Mouse (Mus musculus): Measurements from ENCODE around the gene Tmem81. TPM values are rescaled to one million over a fixed set of nuclear protein-coding genes. Genes with fewer than 3 reads are reported as not detected.

Tmem81 gene
- polyA plus RNA-seq, 1 experiment from 2014 or later: 1.3 TPM

- ATAC-seq (ENCODE audit: insufficient number of reproducible peaks, low FRiP score): no peak
- no peaks in the 10 kb centered on the region for H3K4me1 ChIP-seq (replicated peaks)
- WGBS: 87% methylated on average over 11 of the region's 11 CpGs
Observed at GRCm38 (mm10) chr1:132519734-132520133, 13.7 kb downstream of the Tmem81 start.

GRCm38 (mm10) chr1:132520764-132521163 is 14.7 kb downstream of the Tmem81 start:
- H3K9me3 ChIP-seq (replicated peaks): no peaks in the 10 kb centered on the region
- no peaks in the 10 kb centered on the region for H3K36me3 ChIP-seq
- no peak overlapping the region for H3K27ac ChIP-seq (ENCODE audit: poor library complexity, severe bottlenecking)
- 31% methylated on average over 3 of the region's 6 CpGs for WGBS
- ATAC-seq (ENCODE audit: insufficient number of reproducible peaks, low FRiP score): peak; percentile 44; the same call in 1 of the 2 replicates
- H3K9ac ChIP-seq: no peak overlapping the region
- peaks cover 31% of the 10 kb centered on the region for H3K27me3 ChIP-seq (replicated peaks)
- no peak overlapping the region for H3K4me3 ChIP-seq
- no peaks in the 10 kb centered on the region for H3K4me1 ChIP-seq (replicated peaks)
- H3K4me2 ChIP-seq: no peak overlapping the region

More at GRCm38 (mm10) chr1:132519734-132520133, 13.7 kb downstream of the Tmem81 start:
- Histone ChIP-seq H3K36me3 (no peaks in the 10 kb centered on the region), H3K9me3 (replicated peaks) (no peaks in the 10 kb centered on the region), H3K9ac (no peak overlapping the region), H3K4me3 (no peak overlapping the region), H3K4me2 (no peak overlapping the region), H3K27me3 (replicated peaks) (peaks cover 32% of the 10 kb centered on the region), H3K27ac (ENCODE audit: poor library complexity, severe bottlenecking) (no peak overlapping the region)

GRCm38 (mm10) chr1:132523048-132523447 is 17.0 kb downstream of the Tmem81 start:
- no peak overlapping the region for H3K9ac ChIP-seq
- no peaks in the 10 kb centered on the region for H3K9me3 ChIP-seq (replicated peaks)
- 76% methylated on average over 8 of the region's 8 CpGs for WGBS
- no peak overlapping the region for H3K4me2 ChIP-seq
- no peak for ATAC-seq (ENCODE audit: insufficient number of reproducible peaks, low FRiP score)
- H3K27me3 ChIP-seq (replicated peaks): peaks cover 49% of the 10 kb centered on the region
- no peak overlapping the region for H3K4me3 ChIP-seq
- no peak overlapping the region for H3K27ac ChIP-seq (ENCODE audit: poor library complexity, severe bottlenecking)
- H3K4me1 ChIP-seq (replicated peaks): no peaks in the 10 kb centered on the region
- H3K36me3 ChIP-seq: no peaks in the 10 kb centered on the region

GRCm38 (mm10) chr1:132523920-132524319 is 17.9 kb downstream of the Tmem81 start:
- no peaks in the 10 kb centered on the region for H3K4me1 ChIP-seq (replicated peaks)
- ATAC-seq (ENCODE audit: insufficient number of reproducible peaks, low FRiP score): no peak
- H3K4me2 ChIP-seq: no peak overlapping the region
- H3K9ac ChIP-seq: no peak overlapping the region
- H3K9me3 ChIP-seq (replicated peaks): no peaks in the 10 kb centered on the region
- H3K27ac ChIP-seq (ENCODE audit: poor library complexity, severe bottlenecking): no peak overlapping the region
- no peaks in the 10 kb centered on the region for H3K36me3 ChIP-seq
- peaks cover 51% of the 10 kb centered on the region for H3K27me3 ChIP-seq (replicated peaks)
- 29% methylated on average over 4 of the region's 4 CpGs for WGBS
- H3K4me3 ChIP-seq: no peak overlapping the region

- peaks cover 59% of the 10 kb centered on the region for H3K27me3 ChIP-seq (replicated peaks)
- H3K4me2 ChIP-seq: no peak overlapping the region
- 8% methylated on average over 10 of the region's 10 CpGs for WGBS
- H3K4me3 ChIP-seq: no peak overlapping the region
- ATAC-seq (ENCODE audit: insufficient number of reproducible peaks, low FRiP score): no peak
- H3K9ac ChIP-seq: no peak overlapping the region
- no peaks in the 10 kb centered on the region for H3K36me3 ChIP-seq
- H3K9me3 ChIP-seq (replicated peaks): no peaks in the 10 kb centered on the region
- H3K4me1 ChIP-seq (replicated peaks): peaks cover 4% of the 10 kb centered on the region
- no peak overlapping the region for H3K27ac ChIP-seq (ENCODE audit: poor library complexity, severe bottlenecking)
Observed at GRCm38 (mm10) chr1:132525832-132526231, 19.8 kb downstream of the Tmem81 start.

GRCm38 (mm10) chr1:132528071-132528470 is 22.0 kb downstream of the Tmem81 start:
- ATAC-seq (ENCODE audit: insufficient number of reproducible peaks, low FRiP score): no peak
- H3K27ac ChIP-seq (ENCODE audit: poor library complexity, severe bottlenecking): no peak overlapping the region
- no peak overlapping the region for H3K4me2 ChIP-seq
- no peak overlapping the region for H3K4me3 ChIP-seq
- no peaks in the 10 kb centered on the region for H3K36me3 ChIP-seq
- H3K27me3 ChIP-seq (replicated peaks): peaks cover 64% of the 10 kb centered on the region
- peaks cover 5% of the 10 kb centered on the region for H3K4me1 ChIP-seq (replicated peaks)
- 87% methylated on average over 13 of the region's 13 CpGs for WGBS
- no peaks in the 10 kb centered on the region for H3K9me3 ChIP-seq (replicated peaks)
- no peak overlapping the region for H3K9ac ChIP-seq

GRCm38 (mm10) chr1:132528647-132529334 is 22.8 kb downstream of the Tmem81 start:
- peaks cover 71% of the 10 kb centered on the region for H3K27me3 ChIP-seq (replicated peaks)
- peaks cover 5% of the 10 kb centered on the region for H3K4me1 ChIP-seq (replicated peaks)
- H3K4me2 ChIP-seq: no peak overlapping the region
- no peak overlapping the region for H3K9ac ChIP-seq
- H3K36me3 ChIP-seq: no peaks in the 10 kb centered on the region
- H3K27ac ChIP-seq (ENCODE audit: poor library complexity, severe bottlenecking): no peak overlapping the region
- no peak for ATAC-seq (ENCODE audit: insufficient number of reproducible peaks, low FRiP score)
- WGBS: 77% methylated on average over 19 of the region's 19 CpGs
- H3K4me3 ChIP-seq: no peak overlapping the region
- no peaks in the 10 kb centered on the region for H3K9me3 ChIP-seq (replicated peaks)

- Histone ChIP-seq H3K27me3 (replicated peaks) (peaks cover 80% of the 10 kb centered on the region), H3K9ac (no peak overlapping the region), H3K4me3 (no peak overlapping the region), H3K27ac (ENCODE audit: poor library complexity, severe bottlenecking) (no peak overlapping the region), H3K4me2 (no peak overlapping the region), H3K36me3 (no peaks in the 10 kb centered on the region), H3K9me3 (replicated peaks) (no peaks in the 10 kb centered on the region), H3K4me1 (replicated peaks) (peaks cover 5% of the 10 kb centered on the region)
- ATAC-seq (ENCODE audit: insufficient number of reproducible peaks, low FRiP score): no peak
- WGBS: 6% methylated on average over 5 of the region's 5 CpGs
Observed at GRCm38 (mm10) chr1:132530631-132531191, 24.7 kb downstream of the Tmem81 start.

GRCm38 (mm10) chr1:132532521-132532920 is 26.5 kb downstream of the Tmem81 start:
- ATAC-seq (ENCODE audit: insufficient number of reproducible peaks, low FRiP score): no peak
- H3K27ac ChIP-seq (ENCODE audit: poor library complexity, severe bottlenecking): no peak overlapping the region
- peaks cover 5% of the 10 kb centered on the region for H3K4me1 ChIP-seq (replicated peaks)
- peaks cover 81% of the 10 kb centered on the region for H3K27me3 ChIP-seq (replicated peaks)
- no peaks in the 10 kb centered on the region for H3K36me3 ChIP-seq
- no peak overlapping the region for H3K4me3 ChIP-seq
- H3K9ac ChIP-seq: no peak overlapping the region
- H3K9me3 ChIP-seq (replicated peaks): no peaks in the 10 kb centered on the region
- H3K4me2 ChIP-seq: no peak overlapping the region
- WGBS: 51% methylated on average over 9 of the region's 9 CpGs

- no peak overlapping the region for H3K27ac ChIP-seq (ENCODE audit: poor library complexity, severe bottlenecking)
- no peak overlapping the region for H3K4me2 ChIP-seq
- no peak overlapping the region for H3K4me3 ChIP-seq
- peaks cover 79% of the 10 kb centered on the region for H3K27me3 ChIP-seq (replicated peaks)
- 2% methylated on average over 8 of the region's 8 CpGs for WGBS
- H3K9ac ChIP-seq: no peak overlapping the region
- H3K36me3 ChIP-seq: no peaks in the 10 kb centered on the region
- no peak for ATAC-seq (ENCODE audit: insufficient number of reproducible peaks, low FRiP score)
- H3K4me1 ChIP-seq (replicated peaks): peaks cover 5% of the 10 kb centered on the region
- H3K9me3 ChIP-seq (replicated peaks): no peaks in the 10 kb centered on the region
Observed at GRCm38 (mm10) chr1:132533840-132534239, 27.8 kb downstream of the Tmem81 start.

GRCm38 (mm10) chr1:132535541-132535940 is 29.5 kb downstream of the Tmem81 start:
- H3K4me3 ChIP-seq: no peak overlapping the region
- H3K27ac ChIP-seq (ENCODE audit: poor library complexity, severe bottlenecking): no peak overlapping the region
- 86% methylated on average over 4 of the region's 4 CpGs for WGBS
- no peak for ATAC-seq (ENCODE audit: insufficient number of reproducible peaks, low FRiP score)
- no peak overlapping the region for H3K9ac ChIP-seq
- peaks cover 90% of the 10 kb centered on the region for H3K27me3 ChIP-seq (replicated peaks)
- H3K4me2 ChIP-seq: no peak overlapping the region
- H3K4me1 ChIP-seq (replicated peaks): peaks cover 4% of the 10 kb centered on the region
- H3K9me3 ChIP-seq (replicated peaks): no peaks in the 10 kb centered on the region
- H3K36me3 ChIP-seq: no peaks in the 10 kb centered on the region

Data from heart, embryonic 12.5 days (tissue).